Mouse (Mus musculus) forebrain, embryonic 10.5 days (tissue): ENCODE measurements at regions not wholly inside any gene's neighbourhood (a gene's known extent, or its start where the extent isn't known, plus 50 kb on each side); places are given as distances from the start of the nearest gene placed in this dataset.

Experiments used
- DNase-seq: peaks from one replicate; pipeline ENCODE4 v3.0.0-alpha.2; 2017; ENCODE audit warnings: low spot score; ENCODE audit errors: extremely low spot score
- H3K27ac ChIP-seq: fragments of 300-500 bp; sonication (generic); 2 replicates; pipeline ENCODE4 v1.5.1; 2016; ENCODE audit warnings: mild to moderate bottlenecking
- H3K27me3 ChIP-seq: fragments of 300-500 bp; sonication (generic); 2 replicates; pipeline ENCODE4 v1.6.1; 2016; ENCODE audit warnings: mild to moderate bottlenecking; ENCODE audit not compliant: poor library complexity, severe bottlenecking
- H3K36me3 ChIP-seq: fragments of 300-500 bp; sonication (generic); replicated peaks from 2 replicates; pipeline ENCODE4 v1.6.1; 2016; ENCODE audit warnings: mild to moderate bottlenecking, moderate library complexity
- H3K4me1 ChIP-seq: fragments of 300-500 bp; sonication (generic); 2 replicates; pipeline ENCODE4 v1.6.1; 2016
- H3K4me3 ChIP-seq: fragments of 300-500 bp; sonication (generic); 2 replicates; pipeline ENCODE4 v1.5.1; 2016; ENCODE audit warnings: mild to moderate bottlenecking, moderate library complexity
- H3K9me3 ChIP-seq: fragments of 300-500 bp; sonication (generic); 2 replicates; pipeline ENCODE4 v1.6.1; 2016; ENCODE audit warnings: mild to moderate bottlenecking, moderate library complexity
- WGBS: fragments of 180-500 bp; shearing (Covaris S2); methylation state at CpG from one replicate; pipeline ENCODE4 v1.1.7; 2016; 5-methylcytosine and 5-hydroxymethylcytosine counted together

- no peaks in the 10 kb centered on the region for H3K27me3 ChIP-seq
- H3K4me3 ChIP-seq = no peak overlapping the region
- no peak overlapping the region for H3K27ac ChIP-seq
- no peaks in the 10 kb centered on the region for H3K36me3 ChIP-seq
- no peak for DNase-seq
- no peaks in the 10 kb centered on the region for H3K9me3 ChIP-seq
- 82% methylated on average over 7 of the region's 7 CpGs for WGBS
- H3K4me1 ChIP-seq = no peaks in the 10 kb centered on the region; the same call in 1 of the 2 replicates
Measured at GRCm38 (mm10) chr14:62023022-62023421, 269.4 kb upstream of the Rnaseh2b start.

GRCm38 (mm10) chr14:62027751-62028279 is 264.6 kb upstream of the Rnaseh2b start:
- Histone ChIP-seq H3K36me3 (no peaks in the 10 kb centered on the region), H3K9me3 (no peaks in the 10 kb centered on the region), H3K4me3 (no peak overlapping the region), H3K4me1 (no peaks in the 10 kb centered on the region), H3K27me3 (no peaks in the 10 kb centered on the region), H3K27ac (no peak overlapping the region)
- 86% methylated on average over 8 of the region's 8 CpGs for WGBS
- no peak for DNase-seq

GRCm38 (mm10) chr14:62030059-62030458 is 262.3 kb upstream of the Rnaseh2b start:
- Histone ChIP-seq H3K4me1 (peaks cover 8% of the 10 kb centered on the region), H3K36me3 (no peaks in the 10 kb centered on the region), H3K4me3 (no peak overlapping the region), H3K9me3 (no peaks in the 10 kb centered on the region), H3K27ac (no peak overlapping the region), H3K27me3 (no peaks in the 10 kb centered on the region)
- no peak for DNase-seq
- 87% methylated on average over 7 of the region's 7 CpGs for WGBS

- no peak for DNase-seq
- WGBS = 95% methylated on average over 4 of the region's 4 CpGs
Measured at GRCm38 (mm10) chr14:62033661-62034060, 258.7 kb upstream of the Rnaseh2b start.

GRCm38 (mm10) chr14:62034664-62035063 is 257.7 kb upstream of the Rnaseh2b start:
- Histone ChIP-seq H3K27me3 (no peaks in the 10 kb centered on the region; the same call in 1 of the 2 replicates), H3K4me3 (no peak overlapping the region), H3K9me3 (no peaks in the 10 kb centered on the region), H3K4me1 (peaks cover 11% of the 10 kb centered on the region), H3K36me3 (no peaks in the 10 kb centered on the region), H3K27ac (peak overlapping the region; percentile 67; the same call in 1 of the 2 replicates)
- WGBS = 41% methylated on average over 4 of the region's 4 CpGs
- no peak for DNase-seq

More at GRCm38 (mm10) chr14:62033661-62034060, 258.7 kb upstream of the Rnaseh2b start:
- Histone ChIP-seq H3K4me3 (no peak overlapping the region), H3K9me3 (no peaks in the 10 kb centered on the region), H3K36me3 (no peaks in the 10 kb centered on the region), H3K27ac (no peak overlapping the region), H3K4me1 (peaks cover 11% of the 10 kb centered on the region), H3K27me3 (no peaks in the 10 kb centered on the region; the same call in 1 of the 2 replicates)

- Histone ChIP-seq H3K9me3 (no peaks in the 10 kb centered on the region), H3K4me3 (no peak overlapping the region), H3K36me3 (no peaks in the 10 kb centered on the region), H3K4me1 (peaks cover 11% of the 10 kb centered on the region), H3K27me3 (no peaks in the 10 kb centered on the region; the same call in 1 of the 2 replicates), H3K27ac (peak overlapping the region; percentile 53; the same call in 1 of the 2 replicates)
- WGBS = 99% methylated on average over 3 of the region's 3 CpGs
- no peak for DNase-seq
Measured at GRCm38 (mm10) chr14:62035416-62035815, 257.0 kb upstream of the Rnaseh2b start.

- 86% methylated on average over 1 of the region's 1 CpGs for WGBS
- Histone ChIP-seq H3K27ac (no peak overlapping the region), H3K9me3 (no peaks in the 10 kb centered on the region), H3K4me1 (peaks cover 11% of the 10 kb centered on the region), H3K27me3 (no peaks in the 10 kb centered on the region; the same call in 1 of the 2 replicates), H3K4me3 (no peak overlapping the region), H3K36me3 (no peaks in the 10 kb centered on the region)
- no peak for DNase-seq
Measured at GRCm38 (mm10) chr14:62037514-62037913, 254.9 kb upstream of the Rnaseh2b start.

GRCm38 (mm10) chr14:62037917-62038316 is 254.5 kb upstream of the Rnaseh2b start:
- peaks cover 11% of the 10 kb centered on the region for H3K4me1 ChIP-seq
- H3K27ac ChIP-seq = no peak overlapping the region
- DNase-seq = no peak
- no peaks in the 10 kb centered on the region for H3K36me3 ChIP-seq
- H3K9me3 ChIP-seq = no peaks in the 10 kb centered on the region
- no peaks in the 10 kb centered on the region; the same call in 1 of the 2 replicates for H3K27me3 ChIP-seq
- no peak overlapping the region for H3K4me3 ChIP-seq
- WGBS = 94% methylated on average over 5 of the region's 5 CpGs

GRCm38 (mm10) chr14:62042305-62043116 is 249.9 kb upstream of the Rnaseh2b start:
- Histone ChIP-seq H3K4me3 (no peak overlapping the region), H3K9me3 (peaks cover 4% of the 10 kb centered on the region), H3K4me1 (no peaks in the 10 kb centered on the region), H3K27me3 (no peaks in the 10 kb centered on the region), H3K27ac (no peak overlapping the region), H3K36me3 (no peaks in the 10 kb centered on the region)
- DNase-seq = peak; percentile 29
- 67% methylated on average over 11 of the region's 11 CpGs for WGBS

GRCm38 (mm10) chr14:62043117-62043422 is 249.3 kb upstream of the Rnaseh2b start:
- no peaks in the 10 kb centered on the region for H3K36me3 ChIP-seq
- no peaks in the 10 kb centered on the region for H3K27me3 ChIP-seq
- H3K9me3 ChIP-seq = peaks cover 4% of the 10 kb centered on the region
- H3K27ac ChIP-seq = no peak overlapping the region
- no peaks in the 10 kb centered on the region for H3K4me1 ChIP-seq
- no peak for DNase-seq
- 91% methylated on average over 4 of the region's 4 CpGs for WGBS
- H3K4me3 ChIP-seq = no peak overlapping the region

GRCm38 (mm10) chr14:62050941-62051340 is 241.4 kb upstream of the Rnaseh2b start:
- Histone ChIP-seq H3K27me3 (no peaks in the 10 kb centered on the region), H3K36me3 (no peaks in the 10 kb centered on the region), H3K4me3 (no peak overlapping the region), H3K4me1 (no peaks in the 10 kb centered on the region), H3K27ac (no peak overlapping the region), H3K9me3 (no peaks in the 10 kb centered on the region)
- 91% methylated on average over 6 of the region's 6 CpGs for WGBS
- no peak for DNase-seq

- Histone ChIP-seq H3K4me1 (no peaks in the 10 kb centered on the region), H3K9me3 (no peaks in the 10 kb centered on the region), H3K27ac (no peak overlapping the region), H3K4me3 (no peak overlapping the region), H3K36me3 (no peaks in the 10 kb centered on the region), H3K27me3 (no peaks in the 10 kb centered on the region)
- no peak for DNase-seq
- 76% methylated on average over 1 of the region's 1 CpGs for WGBS
Measured at GRCm38 (mm10) chr14:62051923-62052322, 240.5 kb upstream of the Rnaseh2b start.

- H3K27me3 ChIP-seq = no peaks in the 10 kb centered on the region
- WGBS = 84% methylated on average over 6 of the region's 6 CpGs
- H3K9me3 ChIP-seq = no peaks in the 10 kb centered on the region
- H3K4me3 ChIP-seq = no peak overlapping the region
- no peaks in the 10 kb centered on the region for H3K36me3 ChIP-seq
- H3K4me1 ChIP-seq = no peaks in the 10 kb centered on the region
- no peak for DNase-seq
- no peak overlapping the region for H3K27ac ChIP-seq
Measured at GRCm38 (mm10) chr14:62053004-62053403, 239.4 kb upstream of the Rnaseh2b start.
